In genomic region chr6:124804341-124804740, GRCm38 (mm10) we compare ENCODE assay signal across 18 mouse cellular contexts. TPM values are rescaled to one million over a fixed set of nuclear protein-coding genes. Genes with fewer than 3 reads are reported as not detected.
DNase-seq lines count a peak whose midpoint lies in the region; ATAC-seq and TF ChIP-seq lines count a peak whose summit lies in the region.
"Had no signal": no experiment of that assay in that cellular context is flagged by ENCODE, and none has a peak within 500 bp of the region (broad histone marks: within the 10 kb centered on the region; RNA-seq: fewer than 3 reads in every experiment).

No protein-coding gene starts in this region.

- WGBS in heart, embryonic 15.5 days, result 83% methylated on average over 3 of the region's 3 CpGs

- ATAC-seq in heart, embryonic 15.5 days (replicated peaks; ENCODE audit: insufficient number of reproducible peaks, insufficient read depth, low FRiP score, low read depth), result no peak
- ATAC-seq in megakaryocyte-erythroid progenitor cell, adult 5-6 weeks (replicated peaks; ENCODE audit: low FRiP score, low TSS enrichment, poor library complexity, severe bottlenecking), result no peak

- no peaks in the 10 kb centered on the region for H3K36me3 ChIP-seq in heart, embryonic 15.5 days
- H3K36me3 ChIP-seq in E14TG2a.4 (ENCODE audit: insufficient read depth, low read length), result peaks cover 2% of the 10 kb centered on the region
- H3K36me3 ChIP-seq: embryonic facial prominence, embryonic 12.5 days; neural tube, embryonic 15.5 days had no signal

- 0 out of 2 replicates have a peak overlapping the region, but pooled peaks have one; percentile 91 for H3K27ac ChIP-seq in heart, embryonic 15.5 days
- peak overlapping the region; percentile 94 for H3K27ac ChIP-seq in embryonic fibroblast, embryonic 13.5 days (ENCODE audit: insufficient read depth, low read length)

- TF ChIP-seq POLR2A in embryonic fibroblast, embryonic 13.5 days (IDR thresholded peaks at IDR 0.05; ENCODE audit: low read depth, low read length), result no peak

- H3K4me3 ChIP-seq in heart, embryonic 15.5 days, result no peak overlapping the region
- H3K4me3 ChIP-seq in E14TG2a.4 (replicated peaks; ENCODE audit: low read length), result peak overlapping the region; percentile 75; the same call in 1 of the 2 replicates
- H3K4me3 ChIP-seq in embryonic fibroblast, embryonic 13.5 days (ENCODE audit: insufficient read depth, low read length), result no peak overlapping the region
- H3K4me3 ChIP-seq: heart, adult 2 months; neural tube, embryonic 15.5 days had no signal

- H3K9ac ChIP-seq in heart, embryonic 15.5 days, result no peak overlapping the region
- H3K9ac ChIP-seq: embryonic facial prominence, embryonic 12.5 days; liver, embryonic 14.5 days; neural tube, embryonic 15.5 days had no signal

- DNase-seq in heart, postnatal 36 days, result no peak
- peak; percentile 53 for DNase-seq in 3134 (ENCODE audit: extremely low read depth, insufficient read length, low spot score)
- DNase-seq in lung, postnatal 25 days (ENCODE audit: low spot score), result no peak
- DNase-seq: cerebellum, adult 9-10 months; gastrocnemius, adult 2 months; heart, adult 2 months; kidney, adult 9 months; midbrain, embryonic 14.5 days; right cerebral cortex, postnatal 25 days; thymus, postnatal 14 days had no signal

- H3K27me3 ChIP-seq in heart, embryonic 15.5 days, result no peaks in the 10 kb centered on the region
- no peaks in the 10 kb centered on the region for H3K27me3 ChIP-seq in E14TG2a.4 (ENCODE audit: insufficient read depth, low read length)
- H3K27me3 ChIP-seq: embryonic facial prominence, embryonic 12.5 days; neural tube, embryonic 15.5 days had no signal

- intact Hi-C loops in heart, postnatal 36 days (cut with DNase I), result loop anchor here (2.0 kb wide), 1 partner anchor 48 kb away; the partner anchor contains the start of genes Atn1 and Gm45234

- no peaks in the 10 kb centered on the region for H3K9me3 ChIP-seq in heart, embryonic 15.5 days (replicated peaks)
- H3K9me3 ChIP-seq in E14TG2a.4 (ENCODE audit: low read length), result no peaks in the 10 kb centered on the region
- H3K9me3 ChIP-seq: embryonic facial prominence, embryonic 12.5 days; neural tube, embryonic 15.5 days had no signal

- no peak for TF ChIP-seq CTCF in E14TG2a.4 (conservative IDR thresholded peaks at IDR 0.05; ENCODE audit: low read length)
- no peak for TF ChIP-seq CTCF in embryonic fibroblast, embryonic 13.5 days (IDR thresholded peaks at IDR 0.05; ENCODE audit: borderline replicate concordance, insufficient read depth, low read length)

- peaks cover 28% of the 10 kb centered on the region for H3K4me1 ChIP-seq in heart, embryonic 15.5 days (replicated peaks)
- H3K4me1 ChIP-seq in E14TG2a.4 (replicated peaks; ENCODE audit: low read depth, low read length), result peaks cover 53% of the 10 kb centered on the region
- H3K4me1 ChIP-seq in embryonic fibroblast, embryonic 13.5 days (ENCODE audit: control insufficient read depth, insufficient read depth, low read length), result peaks cover 11% of the 10 kb centered on the region

- H3K4me2 ChIP-seq in heart, embryonic 15.5 days, result no peak overlapping the region

RNA-seq across cellular contexts. Expression of gene Spsb2, which starts 4.1 kb away (rescaled TPM):
- 7.0 and 9.8 TPM in 2 replicates for polyA plus RNA-seq in heart, embryonic 15.5 days (2015; fragmentation: Nextera tagmentation; extraction: Ambion mirVana)
- total RNA-seq in heart, postnatal 36 days (2021), result 1 to 10 TPM; 3.6 to 4.9 TPM
- 9.1 and 11.7 TPM in 2 replicates for polyA plus RNA-seq in embryonic fibroblast, embryonic 13.5 days (2011; ENCODE audit: insufficient read length, low read depth, missing spikeins)
- 1.9 and 5.1 TPM in 2 replicates for total RNA-seq in megakaryocyte-erythroid progenitor cell, adult 5-6 weeks (2014; fragmentation: Nextera tagmentation)
- 4.1 and 5.5 TPM in 2 replicates for total RNA-seq in megakaryocyte-erythroid progenitor cell, adult 5-6 weeks (2017)

RNA-seq across cellular contexts. Expression of gene Tpi1, which starts 9.8 kb away (rescaled TPM):
- 1,247 and 1,352 TPM in 2 replicates for polyA plus RNA-seq in heart, embryonic 15.5 days (2015; fragmentation: Nextera tagmentation; extraction: Ambion mirVana)
- total RNA-seq in heart, postnatal 36 days (2021), result 100 to 1,000 TPM; 830 to 887 TPM
- polyA plus RNA-seq in embryonic fibroblast, embryonic 13.5 days (2011; ENCODE audit: insufficient read length, low read depth, missing spikeins), result 372 and 458 TPM in 2 replicates
- 258 and 264 TPM in 2 replicates for total RNA-seq in megakaryocyte-erythroid progenitor cell, adult 5-6 weeks (2014; fragmentation: Nextera tagmentation)
- 179 and 201 TPM in 2 replicates for total RNA-seq in megakaryocyte-erythroid progenitor cell, adult 5-6 weeks (2017)

RNA-seq across cellular contexts. Expression of gene Lrrc23, which starts 24.8 kb away (rescaled TPM):
- polyA plus RNA-seq in heart, embryonic 15.5 days (2015; fragmentation: Nextera tagmentation; extraction: Ambion mirVana), result 0.83 and 1.0 TPM in 2 replicates
- total RNA-seq in heart, postnatal 36 days (2021), result not detected
- polyA plus RNA-seq in embryonic fibroblast, embryonic 13.5 days (2011; ENCODE audit: insufficient read length, low read depth, missing spikeins), result not detected in 2 replicates
- 0.77 TPM in 1 of 2 replicates, not detected in the other for total RNA-seq in megakaryocyte-erythroid progenitor cell, adult 5-6 weeks (2014; fragmentation: Nextera tagmentation)
- 6.7 TPM in 1 of 2 replicates, not detected in the other for total RNA-seq in megakaryocyte-erythroid progenitor cell, adult 5-6 weeks (2017)
- total RNA-seq: heart, adult 2 months had no signal
- polyA plus RNA-seq: heart, embryonic 14.5 days had no signal

RNA-seq across cellular contexts. Expression of gene Usp5, which starts 24.9 kb away (rescaled TPM):
- 87.2 and 114 TPM in 2 replicates for polyA plus RNA-seq in heart, embryonic 15.5 days (2015; fragmentation: Nextera tagmentation; extraction: Ambion mirVana)
- total RNA-seq in heart, postnatal 36 days (2021), result 10 to 100 TPM; 74.0 to 85.5 TPM
- 87.6 and 105 TPM in 2 replicates for polyA plus RNA-seq in embryonic fibroblast, embryonic 13.5 days (2011; ENCODE audit: insufficient read length, low read depth, missing spikeins)
- 85.0 and 100 TPM in 2 replicates for total RNA-seq in megakaryocyte-erythroid progenitor cell, adult 5-6 weeks (2014; fragmentation: Nextera tagmentation)
- total RNA-seq in megakaryocyte-erythroid progenitor cell, adult 5-6 weeks (2017), result 75.7 and 80.9 TPM in 2 replicates

RNA-seq across cellular contexts. Expression of gene Cdca3, which starts 25.0 kb away (rescaled TPM):
- 117 and 128 TPM in 2 replicates for polyA plus RNA-seq in heart, embryonic 15.5 days (2015; fragmentation: Nextera tagmentation; extraction: Ambion mirVana)
- under 1 TPM; 0.49 to 0.83 TPM for total RNA-seq in heart, postnatal 36 days (2021)
- polyA plus RNA-seq in embryonic fibroblast, embryonic 13.5 days (2011; ENCODE audit: insufficient read length, low read depth, missing spikeins), result 42.0 and 61.1 TPM in 2 replicates
- 100 and 181 TPM in 2 replicates for total RNA-seq in megakaryocyte-erythroid progenitor cell, adult 5-6 weeks (2014; fragmentation: Nextera tagmentation)
- 90.3 and 111 TPM in 2 replicates for total RNA-seq in megakaryocyte-erythroid progenitor cell, adult 5-6 weeks (2017)
